Comparison of ENCODE assay signal across 1 mouse cellular context in the genomic region with DNA sequence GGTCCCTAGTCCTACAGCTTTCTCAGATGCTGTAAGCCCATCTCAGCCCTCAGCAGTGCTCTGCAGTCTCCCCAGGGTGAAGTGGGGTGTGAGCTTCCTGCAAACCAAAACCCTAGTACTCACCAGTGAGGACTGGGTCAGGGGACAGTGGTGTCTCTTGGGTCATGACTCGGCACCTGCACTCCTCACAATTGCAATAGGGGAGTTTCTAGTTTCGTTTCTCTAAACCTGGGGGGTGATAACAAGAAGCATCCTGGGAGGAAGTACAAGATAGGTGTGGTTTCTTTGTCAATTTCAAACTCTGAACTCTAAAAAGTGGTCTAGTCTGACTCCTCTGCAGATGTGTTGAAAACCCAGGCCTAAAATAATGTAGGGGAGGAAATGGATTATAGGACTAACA.
TF ChIP-seq lines count a peak whose summit lies in the region.

No protein-coding gene starts in this region.

TF ChIP-seq in CH12.LX, 34 proteins besides CTCF, POLR2A, EP300 and RAD21 (continued from another document):
- TF ChIP-seq MAX (IDR thresholded peaks at IDR 0.05; ENCODE audit: low read length) (no peak), BHLHE40 (IDR thresholded peaks at IDR 0.05; ENCODE audit: low read depth, low read length) (peak; percentile 87), E2F4 (IDR thresholded peaks at IDR 0.05; ENCODE audit: insufficient replicate concordance, low read depth, low read length) (no peak), CHD2 (IDR thresholded peaks at IDR 0.05; ENCODE audit: low read length) (no peak), GABPA (IDR thresholded peaks at IDR 0.05; ENCODE audit: insufficient replicate concordance, low read depth, low read length) (no peak), MAFK (IDR thresholded peaks at IDR 0.05; ENCODE audit: insufficient replicate concordance, low read length) (peak; percentile 44; the same call in 1 of the 2 replicates), MYC (IDR thresholded peaks at IDR 0.05; ENCODE audit: low read depth, low read length) (no peak), ZKSCAN1 (IDR thresholded peaks at IDR 0.05; ENCODE audit: borderline replicate concordance, low read depth, low read length) (no peak), CHD1 (IDR thresholded peaks at IDR 0.05; ENCODE audit: low read depth, low read length) (no peak), MAZ (IDR thresholded peaks at IDR 0.05; ENCODE audit: low read depth, low read length) (no peak), NRF1 (IDR thresholded peaks at IDR 0.05; ENCODE audit: low read depth, low read length) (no peak)
